Mouse (Mus musculus) forebrain, embryonic 11.5 days (tissue): ENCODE measurements at regions not wholly inside any gene's neighbourhood (a gene's known extent, or its start where the extent isn't known, plus 50 kb on each side); places are given as distances from the start of the nearest gene placed in this dataset.

ENCODE experiments used
- ATAC-seq: fragments of 200-750 bp; cut with Nextera tagmentation; replicated peaks from 2 replicates; pipeline ENCODE4 v1.8.0; 2017; ENCODE audit warnings: moderate TSS enrichment; ENCODE audit not compliant: low FRiP score
- DNase-seq: peaks from one replicate; pipeline ENCODE4 v3.0.0-alpha.2; 2017; ENCODE audit warnings: low spot score
- H3K27ac ChIP-seq: fragments of 300-500 bp; sonication (generic); 2 replicates; pipeline ENCODE4 v1.5.1; 2014; ENCODE audit warnings: low read depth, low read length
- H3K27me3 ChIP-seq: fragments of 300-500 bp; sonication (generic); 2 replicates; pipeline ENCODE4 v1.6.1; 2014; ENCODE audit warnings: mild to moderate bottlenecking, low read length, mixed read lengths; ENCODE audit not compliant: control insufficient read depth, insufficient read depth
- H3K36me3 ChIP-seq: fragments of 300-500 bp; sonication (generic); 2 replicates; pipeline ENCODE4 v1.6.1; 2014; ENCODE audit warnings: mild to moderate bottlenecking, low read length, moderate library complexity, mixed read lengths; ENCODE audit not compliant: control insufficient read depth, insufficient read depth
- H3K4me1 ChIP-seq: fragments of 300-500 bp; sonication (generic); replicated peaks from 2 replicates; pipeline ENCODE4 v1.6.1; 2014; ENCODE audit warnings: low read length, mixed read lengths; ENCODE audit not compliant: control insufficient read depth, insufficient read depth
- H3K4me2 ChIP-seq: fragments of 300-500 bp; sonication (generic); 2 replicates; pipeline ENCODE4 v1.6.1; 2014; ENCODE audit warnings: low read depth, mild to moderate bottlenecking, low read length, moderate library complexity, mixed read lengths; ENCODE audit not compliant: severe bottlenecking
- H3K4me3 ChIP-seq: fragments of 300-500 bp; sonication (generic); 2 replicates; pipeline ENCODE4 v1.5.1; 2014; ENCODE audit warnings: low read depth, low read length
- H3K9ac ChIP-seq: fragments of 300-500 bp; sonication (generic); 2 replicates; pipeline ENCODE4 v1.6.1; 2014; ENCODE audit warnings: low read length
- H3K9me3 ChIP-seq: fragments of 300-500 bp; sonication (generic); 2 replicates; pipeline ENCODE4 v1.6.1; 2016; ENCODE audit warnings: low read length, mixed read lengths; ENCODE audit not compliant: control insufficient read depth
- WGBS: fragments of 180-500 bp; shearing (Covaris S2); extraction: QIAGEN DNeasy Blood & Tissue Kit; methylation state at CpG from one replicate; pipeline ENCODE4 v1.1.7; 2014; 5-methylcytosine and 5-hydroxymethylcytosine counted together

DNA sequence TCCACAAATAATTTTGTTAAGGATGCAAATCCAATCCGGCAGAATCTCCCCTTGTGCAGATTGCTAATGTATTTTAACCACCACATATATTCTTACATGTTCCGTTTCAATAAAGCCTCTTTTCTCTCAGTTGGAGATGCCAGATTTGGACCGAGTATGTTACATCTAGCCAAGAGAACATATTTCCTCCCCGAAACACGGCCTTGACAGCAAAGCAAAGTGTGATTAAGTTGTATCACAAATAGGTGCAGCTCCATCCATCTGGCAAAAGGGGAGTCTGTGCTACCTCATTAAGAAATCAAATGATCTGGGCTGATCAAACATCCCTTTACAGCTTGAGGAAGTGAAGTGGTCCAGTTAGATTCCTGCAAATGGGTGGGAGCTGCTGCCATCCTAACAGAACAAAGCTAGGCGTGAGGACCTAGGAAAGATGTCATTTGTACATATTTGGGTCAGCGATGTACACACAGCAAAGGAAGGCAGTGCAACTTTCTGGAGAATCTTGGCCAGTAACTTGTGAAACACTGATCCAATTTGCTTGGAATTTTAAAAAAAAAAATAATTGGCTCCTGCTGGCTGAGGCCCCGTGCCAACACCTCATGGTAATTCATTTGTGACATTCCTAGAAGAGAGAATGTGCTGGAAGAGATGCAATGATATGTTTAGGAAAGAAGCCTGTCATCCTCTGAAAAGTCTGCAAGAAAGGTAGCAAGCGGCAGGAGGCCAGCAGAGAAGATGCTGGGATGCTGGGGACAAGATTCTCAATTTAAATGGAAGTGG, 223.8 kb downstream of the Rpl10-ps3 start:
- Histone ChIP-seq H3K27me3 (no peaks in the 10 kb centered on the region), H3K4me3 (no peak overlapping the region), H3K36me3 (no peaks in the 10 kb centered on the region), H3K4me1 (no peaks in the 10 kb centered on the region), H3K4me2 (no peak overlapping the region), H3K9ac (no peak overlapping the region), H3K9me3 (no peaks in the 10 kb centered on the region), H3K27ac (no peak overlapping the region)
- 85% methylated on average over 9 of the region's 9 CpGs for WGBS
- no peak for ATAC-seq
- no peak for DNase-seq

- H3K4me3 ChIP-seq, result no peak overlapping the region
- no peaks in the 10 kb centered on the region for H3K4me1 ChIP-seq
- no peak overlapping the region for H3K9ac ChIP-seq
- no peak overlapping the region for H3K27ac ChIP-seq
- H3K4me2 ChIP-seq, result no peak overlapping the region
- no peaks in the 10 kb centered on the region for H3K36me3 ChIP-seq
- ATAC-seq (no peak), DNase-seq (no peak)
- 91% methylated on average over 5 of the region's 5 CpGs for WGBS
- H3K27me3 ChIP-seq, result no peaks in the 10 kb centered on the region
- no peaks in the 10 kb centered on the region for H3K9me3 ChIP-seq
These were observed 225.4 kb downstream of the Rpl10-ps3 start for GRCm38 (mm10) chr9:50119412-50119811.

DNA sequence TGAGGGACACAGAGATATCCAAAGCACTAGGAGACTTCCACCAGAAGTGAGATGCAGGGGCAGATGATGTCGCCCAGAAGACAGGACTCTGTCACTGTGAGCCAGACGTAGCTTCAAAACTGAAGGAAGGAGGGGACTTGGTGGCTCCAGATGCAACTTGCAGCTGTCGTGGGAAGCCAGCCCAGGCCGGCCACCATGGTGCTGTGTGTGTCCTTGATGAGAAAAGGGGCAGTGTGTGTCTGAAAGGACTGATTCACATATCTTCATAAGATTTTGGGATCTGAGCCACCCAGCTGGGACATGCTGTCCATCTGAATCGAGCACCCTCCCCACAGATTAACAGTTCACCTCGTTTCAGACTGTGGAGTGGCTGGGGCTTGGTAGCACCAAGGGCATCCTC, 226.2 kb downstream of the Rpl10-ps3 start:
- no peaks in the 10 kb centered on the region for H3K4me1 ChIP-seq
- no peaks in the 10 kb centered on the region for H3K36me3 ChIP-seq
- H3K27me3 ChIP-seq, result no peaks in the 10 kb centered on the region
- no peak overlapping the region for H3K9ac ChIP-seq
- DNase-seq, result no peak
- no peak overlapping the region for H3K4me3 ChIP-seq
- 78% methylated on average over 6 of the region's 6 CpGs for WGBS
- no peak overlapping the region for H3K4me2 ChIP-seq
- no peak for ATAC-seq
- no peaks in the 10 kb centered on the region for H3K9me3 ChIP-seq
- H3K27ac ChIP-seq, result no peak overlapping the region

DNA sequence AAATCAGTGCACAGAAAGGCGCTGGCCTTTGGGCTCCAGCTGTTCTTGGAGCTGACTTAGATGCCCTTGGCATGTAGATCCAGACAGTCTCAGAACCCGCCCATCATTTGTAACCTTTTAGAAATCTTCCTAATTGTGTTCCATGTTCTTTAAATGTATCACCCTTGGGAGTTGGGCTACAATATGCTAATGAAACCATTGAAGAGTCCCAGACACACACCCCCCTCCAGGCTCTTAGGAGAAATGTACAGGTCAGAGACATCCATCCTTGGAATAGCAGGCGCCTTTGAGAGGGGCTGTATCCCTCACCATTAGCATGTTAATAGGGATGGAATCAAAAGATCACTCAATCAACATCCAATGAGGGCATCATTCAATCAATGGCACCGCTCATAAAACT, 238.2 kb downstream of the Rpl10-ps3 start:
- no peak for DNase-seq
- no peak overlapping the region for H3K4me2 ChIP-seq
- no peak overlapping the region for H3K27ac ChIP-seq
- H3K9me3 ChIP-seq, result no peaks in the 10 kb centered on the region
- H3K36me3 ChIP-seq, result no peaks in the 10 kb centered on the region
- H3K9ac ChIP-seq, result no peak overlapping the region
- no peaks in the 10 kb centered on the region for H3K27me3 ChIP-seq
- no peaks in the 10 kb centered on the region; the same call in 1 of the 2 replicates for H3K4me1 ChIP-seq
- ATAC-seq, result no peak
- WGBS, result 52% methylated on average over 4 of the region's 4 CpGs
- no peak overlapping the region for H3K4me3 ChIP-seq

DNA sequence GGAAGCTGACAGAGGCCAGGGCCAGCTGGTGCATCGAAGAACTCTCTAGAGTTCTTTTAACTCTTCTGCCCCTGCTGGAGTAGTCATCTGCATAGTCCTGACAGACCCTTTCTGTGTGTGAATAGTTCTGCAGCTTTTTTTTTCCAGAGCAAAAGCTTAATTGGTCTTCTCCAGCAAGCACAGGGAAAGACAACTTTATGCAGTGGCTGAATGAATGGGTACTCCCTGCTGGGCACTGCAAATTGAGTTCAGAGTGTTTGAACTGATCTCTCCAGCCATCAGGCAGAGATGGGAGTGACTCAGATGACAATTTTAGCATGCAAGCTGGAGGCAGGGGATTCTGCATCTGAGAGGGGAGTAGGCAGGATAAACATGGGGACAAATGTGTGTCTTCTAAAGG, 242.0 kb downstream of the Rpl10-ps3 start:
- Histone ChIP-seq H3K9ac (no peak overlapping the region), H3K4me1 (no peaks in the 10 kb centered on the region; the same call in 1 of the 2 replicates), H3K9me3 (no peaks in the 10 kb centered on the region), H3K36me3 (no peaks in the 10 kb centered on the region), H3K4me3 (no peak overlapping the region), H3K27ac (no peak overlapping the region), H3K27me3 (no peaks in the 10 kb centered on the region), H3K4me2 (no peak overlapping the region)
- DNase-seq (no peak), ATAC-seq (no peak)
- 10% methylated on average over 1 of the region's 1 CpGs for WGBS

DNA sequence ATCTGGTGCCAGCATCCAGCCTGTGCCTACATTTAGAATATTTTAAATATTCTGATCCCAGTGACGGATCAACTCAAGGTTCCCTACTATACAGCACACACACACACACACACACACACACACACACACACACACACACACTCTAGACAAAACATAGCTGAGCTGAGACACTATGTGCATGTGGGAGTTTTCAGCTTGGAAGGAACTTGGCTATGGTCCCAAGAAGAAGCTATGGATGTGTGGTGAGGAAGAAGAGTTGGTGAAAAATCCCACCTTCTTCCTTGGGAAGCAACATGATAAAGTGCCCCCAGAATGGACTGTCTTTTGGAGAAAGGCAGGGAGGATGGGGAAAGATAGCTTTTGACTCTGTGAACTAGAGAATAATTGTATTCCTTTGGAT, 243.7 kb downstream of the Rpl10-ps3 start:
- DNase-seq, result no peak
- 94% methylated on average over 1 of the region's 1 CpGs for WGBS
- no peak for ATAC-seq

DNA sequence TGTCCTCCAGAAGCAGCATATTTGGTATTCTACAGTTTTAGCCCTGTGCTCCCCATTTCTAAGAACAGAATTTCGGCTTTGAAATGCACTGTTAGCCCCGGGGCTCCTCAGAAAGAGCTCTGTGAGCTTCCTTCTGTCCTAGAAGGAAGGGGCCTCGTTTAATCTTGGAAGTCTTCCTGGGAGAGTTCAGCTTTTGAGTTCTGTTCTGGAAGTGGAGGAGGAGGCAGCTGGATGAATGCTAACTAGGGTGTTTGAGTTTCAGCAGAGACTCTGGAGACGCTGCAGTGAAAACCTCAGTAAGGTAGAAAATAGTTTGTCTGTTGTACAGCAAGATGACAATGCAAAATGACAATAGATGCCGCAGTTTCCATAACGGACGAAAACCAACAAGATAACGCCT, 253.8 kb downstream of the Rpl10-ps3 start:
- no peak for DNase-seq
- Histone ChIP-seq H3K27me3 (no peaks in the 10 kb centered on the region), H3K9ac (no peak overlapping the region), H3K4me3 (no peak overlapping the region), H3K4me2 (no peak overlapping the region), H3K27ac (no peak overlapping the region), H3K4me1 (no peaks in the 10 kb centered on the region), H3K36me3 (no peaks in the 10 kb centered on the region), H3K9me3 (no peaks in the 10 kb centered on the region)
- WGBS, result 76% methylated on average over 8 of the region's 8 CpGs
- no peak for ATAC-seq

More for the DNA sequence above, 243.7 kb downstream of the Rpl10-ps3 start:
- Histone ChIP-seq H3K4me3 (no peak overlapping the region), H3K27me3 (no peaks in the 10 kb centered on the region), H3K27ac (no peak overlapping the region), H3K9me3 (no peaks in the 10 kb centered on the region), H3K36me3 (no peaks in the 10 kb centered on the region), H3K4me2 (no peak overlapping the region), H3K9ac (no peak overlapping the region), H3K4me1 (no peaks in the 10 kb centered on the region; the same call in 1 of the 2 replicates)

- Histone ChIP-seq H3K4me3 (no peak overlapping the region), H3K4me2 (no peak overlapping the region), H3K36me3 (no peaks in the 10 kb centered on the region), H3K9me3 (no peaks in the 10 kb centered on the region), H3K27me3 (no peaks in the 10 kb centered on the region), H3K9ac (no peak overlapping the region), H3K4me1 (no peaks in the 10 kb centered on the region), H3K27ac (no peak overlapping the region)
- 76% methylated on average over 3 of the region's 3 CpGs for WGBS
- no peak for DNase-seq
- no peak for ATAC-seq
These were observed 254.9 kb downstream of the Rpl10-ps3 start for GRCm38 (mm10) chr9:50089916-50090315.

GRCm38 (mm10) chr9:50080205-50080604, 264.6 kb downstream of the Rpl10-ps3 start:
- ATAC-seq (no peak), DNase-seq (no peak)
- no peak overlapping the region for H3K4me2 ChIP-seq
- no peak overlapping the region for H3K4me3 ChIP-seq
- H3K27ac ChIP-seq, result no peak overlapping the region
- no peak overlapping the region for H3K9ac ChIP-seq
- 84% methylated on average over 3 of the region's 3 CpGs for WGBS
- no peaks in the 10 kb centered on the region for H3K27me3 ChIP-seq
- H3K36me3 ChIP-seq, result no peaks in the 10 kb centered on the region
- no peaks in the 10 kb centered on the region for H3K4me1 ChIP-seq
- no peaks in the 10 kb centered on the region for H3K9me3 ChIP-seq
